Mouse (Mus musculus): ENCODE data around the gene Fxr2. TPM values are rescaled to one million over a fixed set of nuclear protein-coding genes. Genes with fewer than 3 reads are reported as not detected.

The Fxr2 gene
- total RNA-seq, 2 experiments from 2014 or later: 77.7 to 91.9 TPM

- peak; percentile 39 to 54 for DNase-seq
- intact Hi-C loops (cut with DNase I): loop anchor here (2.0 to 10.0 kb wide), 2 partner anchors 25 to 219 kb away; partner anchors contain the start of gene Tmem95
Observed at GRCm38 (mm10) chr11:69655264-69656064, 22.7 kb downstream of the Fxr2 start, which contains the start of gene Sox15. Sox15 (plus strand) TSS chr11:69655314.

DNA sequence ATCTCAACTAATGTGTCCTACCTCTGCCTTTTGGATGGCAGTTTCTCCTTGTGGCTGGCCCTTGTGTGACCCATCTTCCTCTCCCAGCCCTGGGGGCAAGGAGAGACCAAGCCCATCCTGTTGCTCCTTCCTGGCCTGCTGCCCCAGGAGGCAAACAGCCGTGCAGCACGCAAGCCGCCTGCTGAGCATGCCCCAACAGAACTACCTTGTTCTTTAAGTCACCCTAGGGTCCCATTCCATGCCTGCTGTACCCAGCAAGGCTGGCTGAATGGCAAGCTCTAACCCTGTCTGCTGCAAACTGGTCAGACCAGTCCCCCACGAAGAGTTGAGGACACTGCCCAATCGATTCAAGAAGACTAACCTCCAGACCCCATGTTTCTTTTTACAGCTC lies 23.3 kb downstream of the Fxr2 start:
- intact Hi-C loops (cut with DNase I): loop anchor here (2.0 to 10.0 kb wide), 2 partner anchors 25 to 219 kb away; partner anchors contain the start of gene Tmem95
- DNase-seq: no peak

DNA sequence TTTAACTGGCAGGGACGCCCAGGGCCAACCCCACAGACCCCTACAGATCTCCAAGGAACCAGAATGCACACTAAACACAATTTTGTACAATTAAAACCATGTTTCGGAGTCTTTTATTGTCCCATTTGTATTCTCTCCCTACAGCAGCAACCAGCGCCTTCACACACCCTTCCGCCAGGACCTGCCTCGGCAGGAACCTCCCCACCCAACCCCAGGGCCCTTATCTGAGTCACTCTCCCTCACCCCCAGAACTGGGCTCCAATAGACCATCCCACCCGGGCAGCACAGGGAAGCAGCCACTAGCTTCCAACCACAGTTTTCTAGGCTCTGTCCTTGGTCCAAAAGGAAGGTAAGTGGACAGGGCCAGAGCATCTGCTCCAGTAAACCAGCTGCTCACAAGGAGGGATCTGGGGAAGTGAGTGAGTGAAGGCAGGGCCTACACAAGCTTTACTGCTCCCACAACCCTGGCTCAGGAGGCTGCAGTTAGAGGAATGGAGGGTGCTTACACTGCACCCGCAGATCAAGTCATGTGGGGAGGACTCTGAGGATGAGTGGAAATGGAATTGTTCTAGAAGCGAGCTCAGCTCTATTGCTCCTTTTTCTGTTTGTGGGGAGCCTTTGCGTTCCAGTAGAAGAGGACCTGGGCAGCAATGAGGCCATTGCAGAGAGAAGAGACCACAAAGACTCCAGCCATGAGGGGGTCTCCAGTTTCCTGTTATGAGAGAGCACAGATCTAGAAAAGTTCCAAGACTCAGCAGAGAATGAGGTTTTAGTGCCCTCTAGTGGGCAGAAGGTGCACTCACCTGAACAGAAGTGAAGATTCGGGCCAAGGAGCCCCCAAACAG lies 24.0 kb downstream of the Fxr2 start:
- no peak for DNase-seq
- intact Hi-C loops (cut with DNase I): loop anchor here (2.0 to 10.0 kb wide), 2 partner anchors 26 to 218 kb away; partner anchors contain the start of gene Tmem95

DNA sequence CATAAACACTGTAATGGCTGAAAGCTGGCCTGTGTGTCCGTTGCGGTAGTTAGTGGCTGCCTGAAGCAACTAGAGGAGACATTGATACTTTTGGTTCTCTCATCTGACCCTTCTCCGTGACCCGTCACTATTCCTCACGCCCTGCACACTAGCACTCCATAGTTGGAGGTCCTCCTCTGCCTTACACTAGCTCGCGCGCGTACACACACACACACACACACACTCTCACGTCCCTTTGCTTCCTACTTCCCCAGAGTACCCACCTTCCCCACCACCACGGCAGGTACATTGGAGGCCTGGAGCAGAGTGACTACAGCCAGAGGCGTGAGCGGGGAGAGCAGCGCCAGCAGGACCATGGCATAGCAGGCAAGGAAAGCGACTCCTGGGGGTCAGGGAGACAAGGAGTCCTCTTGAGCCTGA lies 24.7 kb downstream of the Fxr2 start:
- DNase-seq: no peak
- intact Hi-C loops (cut with DNase I): loop anchor here (2.0 to 10.0 kb wide), 2 partner anchors 27 to 217 kb away; partner anchors contain the start of gene Tmem95

GRCm38 (mm10) chr11:69661221-69661881 lies 28.6 kb downstream of the Fxr2 start:
- intact Hi-C loops (cut with DNase I): no loop called here
- DNase-seq: no peak

DNA sequence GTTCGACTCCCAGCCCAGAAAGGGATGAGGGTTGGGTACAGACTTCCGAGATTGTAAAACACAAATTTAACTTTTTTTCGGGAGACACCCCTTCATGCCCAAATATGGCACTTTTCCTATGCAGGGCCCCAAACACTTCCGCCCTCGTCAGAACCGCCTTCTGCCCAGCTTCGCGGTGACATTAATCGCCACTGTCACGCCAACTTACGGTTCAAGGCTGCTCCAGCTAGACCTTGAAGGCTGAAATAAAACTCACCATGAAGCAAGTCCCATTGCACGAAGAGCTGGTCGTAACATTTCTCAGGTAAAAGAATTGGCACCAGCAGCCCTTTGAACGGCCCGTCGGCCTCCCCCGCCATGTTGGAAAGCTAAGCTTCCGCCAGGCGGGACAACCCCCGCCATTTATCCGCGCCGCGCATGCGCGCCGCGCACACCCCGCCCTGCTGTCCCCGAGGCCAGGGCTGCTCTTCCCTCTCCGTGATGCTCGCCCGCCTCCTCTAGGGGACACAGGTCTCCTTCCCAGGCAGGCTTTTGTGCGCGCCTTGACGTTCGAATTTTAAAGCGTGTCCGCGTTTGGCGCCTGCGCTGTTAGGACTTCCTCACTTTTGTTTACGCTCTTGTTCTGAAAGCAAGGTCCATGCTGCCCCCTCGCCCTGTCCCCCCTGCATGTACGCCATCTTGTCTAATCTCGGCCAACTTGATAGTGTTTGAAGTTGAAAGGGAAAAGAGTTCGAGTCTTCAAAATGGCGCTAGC lies 29.6 kb downstream of the Fxr2 start, which contains the start of gene Mpdu1:
Gene Mpdu1 (minus strand): TSS at position 430 of the 754 bp plus-strand sequence.
- DNase-seq: peak; percentile 90 to 91
- intact Hi-C loops (cut with DNase I): no loop called here

DNA sequence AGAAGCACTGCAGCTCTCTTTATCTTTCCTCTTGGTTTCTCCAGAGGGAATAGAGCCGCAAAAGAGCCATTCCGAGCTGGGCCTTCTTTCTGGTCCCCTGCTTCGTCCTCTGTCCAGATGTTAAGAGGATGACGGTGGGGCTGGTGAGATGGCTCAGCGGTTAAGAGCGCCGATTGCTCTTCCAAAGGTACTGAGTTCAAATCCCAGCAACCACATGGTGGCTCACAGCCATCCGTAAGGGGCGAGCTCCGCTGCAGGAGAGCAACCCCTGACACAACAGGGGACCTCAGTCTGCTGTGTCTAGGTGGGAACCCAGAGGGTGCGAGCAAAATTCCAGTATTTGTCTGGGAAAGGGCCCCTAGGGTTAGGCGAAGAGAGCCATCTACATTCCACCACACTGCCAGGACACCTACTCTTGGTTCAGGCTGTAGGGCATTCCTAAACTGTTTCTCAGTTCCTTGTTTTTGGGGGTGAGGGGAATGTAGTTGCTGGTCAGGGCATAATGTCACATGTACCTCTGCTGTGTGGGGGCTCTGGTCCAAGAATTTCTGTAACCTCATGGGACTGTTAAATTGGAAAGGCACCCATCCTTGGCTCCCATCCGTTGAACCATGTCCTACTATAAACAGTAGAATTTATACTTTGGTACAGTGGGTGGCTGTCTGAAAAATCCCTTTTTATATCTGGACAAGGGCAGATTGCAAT lies 30.3 kb downstream of the Fxr2 start:
- no peak for DNase-seq

GRCm38 (mm10) chr11:69663795-69664194 lies 31.0 kb downstream of the Fxr2 start:
- intact Hi-C loops (cut with DNase I): no loop called here
- DNase-seq: no peak

More for the DNA sequence above, 30.3 kb downstream of the Fxr2 start:
- intact Hi-C loops (cut with DNase I): no loop called here

DNA sequence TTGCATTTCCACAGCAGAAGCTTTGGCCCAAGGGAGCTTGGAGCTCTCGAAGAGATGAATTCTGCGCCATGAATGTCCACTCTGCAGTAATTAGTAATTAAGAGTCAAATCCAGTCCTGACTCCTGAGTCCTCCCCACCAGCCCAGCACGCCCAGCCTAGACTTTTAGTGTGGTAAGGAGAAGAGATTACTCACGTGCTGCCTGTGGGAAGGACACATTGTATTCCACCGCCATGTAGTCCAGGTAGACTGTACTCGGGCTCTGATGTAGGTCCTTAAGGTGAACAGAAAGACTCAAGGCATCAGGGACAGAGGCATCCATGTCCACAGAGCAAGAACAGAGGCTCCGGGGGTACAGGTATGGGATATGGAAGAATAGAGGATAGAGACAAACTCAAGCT lies 32.1 kb downstream of the Fxr2 start:
- intact Hi-C loops (cut with DNase I): no loop called here
- no peak for DNase-seq

GRCm38 (mm10) chr11:69665457-69665960 lies 32.7 kb downstream of the Fxr2 start:
- DNase-seq: no peak
- intact Hi-C loops (cut with DNase I): no loop called here

GRCm38 (mm10) chr11:69665961-69666664 lies 33.3 kb downstream of the Fxr2 start, which contains the start of gene Cd68:
Cd68 (minus strand) TSS chr11:69666153.
- no peak for DNase-seq

DNA sequence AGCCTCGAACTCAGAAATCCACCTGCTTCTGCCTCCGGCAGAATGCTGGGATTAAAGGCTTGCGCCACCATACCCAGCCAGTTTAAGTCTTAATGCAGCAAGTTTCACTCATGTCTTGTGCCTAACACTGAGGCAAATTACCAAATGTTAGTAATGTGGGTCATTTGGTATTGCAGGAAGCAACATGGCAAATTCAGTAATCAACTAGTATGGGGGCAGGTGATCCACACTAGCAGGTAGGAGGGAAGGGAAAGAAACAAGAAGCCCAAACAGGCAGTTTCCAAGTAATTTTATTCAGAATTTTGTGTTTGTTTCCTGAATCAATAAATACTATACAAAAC lies 33.8 kb downstream of the Fxr2 start:
- DNase-seq: no peak
- intact Hi-C loops (cut with DNase I): no loop called here

More at GRCm38 (mm10) chr11:69665961-69666664, 33.3 kb downstream of the Fxr2 start, which contains the start of gene Cd68:
- intact Hi-C loops (cut with DNase I): no loop called here

DNA sequence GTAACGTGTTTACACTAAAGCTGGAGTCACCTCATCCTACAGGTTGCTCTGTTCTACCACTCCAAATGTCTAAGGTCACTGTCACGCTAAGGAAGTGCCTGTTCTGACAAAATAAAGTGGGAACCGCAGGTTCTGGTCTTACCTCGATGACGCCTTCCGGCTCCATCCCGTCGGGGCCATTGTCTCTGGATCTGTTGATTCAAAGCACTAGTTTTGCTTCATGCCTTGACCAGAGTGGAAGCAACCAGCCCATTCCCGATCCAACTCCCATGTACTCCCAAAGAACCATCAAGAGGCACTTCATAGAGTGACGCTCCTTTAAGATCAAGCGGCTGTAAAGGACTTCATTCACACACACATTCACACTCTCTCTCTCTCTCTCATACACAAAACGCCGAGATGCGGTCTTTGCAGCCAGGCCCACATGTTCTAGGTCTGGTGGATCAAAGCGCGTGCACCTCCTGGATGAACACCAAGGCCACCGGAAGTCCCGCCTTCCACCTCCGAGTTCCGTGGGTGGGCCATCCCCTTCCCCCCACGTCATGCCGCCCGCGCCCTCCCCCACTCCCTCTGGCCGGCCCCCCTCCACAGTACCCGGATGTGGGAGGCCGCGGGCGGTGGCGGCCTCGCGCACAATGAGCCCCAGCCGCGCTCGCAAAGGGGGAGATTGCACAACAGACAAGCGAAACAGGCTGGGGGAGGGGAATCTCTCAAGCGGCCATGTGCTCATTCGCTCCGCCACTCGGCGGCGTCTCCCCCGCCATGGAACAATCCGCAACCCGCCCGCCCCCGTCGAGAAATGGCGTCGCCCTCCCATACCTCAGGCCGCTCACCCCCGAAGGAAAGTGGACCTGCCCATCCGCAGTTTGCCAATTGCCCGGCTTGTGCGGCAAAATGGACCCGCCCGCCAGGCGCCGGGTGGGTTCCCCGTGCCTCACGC lies 38.3 kb downstream of the Fxr2 start:
- intact Hi-C loops (cut with DNase I): no loop called here

GRCm38 (mm10) chr11:69671726-69672124 lies 38.9 kb downstream of the Fxr2 start:
- DNase-seq: no peak
- intact Hi-C loops (cut with DNase I): no loop called here

More for the DNA sequence above, 38.3 kb downstream of the Fxr2 start:
- DNase-seq: peak; percentile 91 to 95

- intact Hi-C loops (cut with DNase I): no loop called here
Observed at GRCm38 (mm10) chr11:69672211-69672706, 39.5 kb downstream of the Fxr2 start, which contains the start of gene Eif4a1. Eif4a1 (minus strand) TSS chr11:69672423.

DNA sequence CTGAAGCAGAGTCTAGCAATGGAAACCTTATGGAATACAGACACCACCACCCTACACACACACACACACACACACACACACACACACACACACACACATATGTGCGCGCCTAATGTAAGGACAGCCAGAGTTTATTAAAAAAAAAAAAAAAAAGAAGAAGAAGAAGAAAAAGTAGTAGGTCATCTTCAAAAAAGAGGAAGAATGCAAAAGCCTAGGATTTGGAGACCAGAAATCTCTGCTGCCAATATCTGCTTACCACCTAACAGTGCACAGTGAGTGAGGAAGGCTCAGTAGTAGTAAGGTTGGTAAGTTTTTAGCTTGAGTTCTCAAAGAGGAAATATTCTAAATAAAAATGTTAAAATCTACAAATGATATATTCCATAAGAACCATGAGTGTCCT lies 46.4 kb downstream of the Fxr2 start:
- intact Hi-C loops (cut with DNase I): no loop called here
- no peak for DNase-seq

More at GRCm38 (mm10) chr11:69672211-69672706, 39.5 kb downstream of the Fxr2 start, which contains the start of gene Eif4a1:
- DNase-seq: peak; percentile 99 to 100
